Mouse (Mus musculus): ENCODE results near the gene Znrf3.

- TF ChIP-seq POLR2A (IDR thresholded peaks at IDR 0.05; ENCODE audit: insufficient read depth, low read depth, low read length) (no peak), CTCF (IDR thresholded peaks at IDR 0.05; ENCODE audit: insufficient read depth, low read depth, low read length) (no peak)
Measured at GRCm38 (mm10) chr11:5260942-5261459, 183.6 kb downstream of the Znrf3 start.
